Mouse (Mus musculus): ENCODE data around the gene Dcbld1. TPM values are rescaled to one million over a fixed set of nuclear protein-coding genes. Genes with fewer than 3 reads are reported as not detected.
"Not testable (repeated sequence)": the region's sequence is repeated elsewhere in the genome, so short reads cannot be mapped to it uniquely, and the experiment has no call there.

Dcbld1 gene
- total and polyA plus RNA-seq, 3 experiments: 2.7 to 4.9 (median 4.2) TPM

- Histone ChIP-seq H3K79me2 (replicated peaks; ENCODE audit: control insufficient read depth, insufficient read depth, low read length) (no peaks in the 10 kb centered on the region), H3K4me3 (no peak overlapping the region), H3K9ac (ENCODE audit: low read depth, low read length) (no peak overlapping the region), H3K27ac (no peak overlapping the region), H3K4me1 (ENCODE audit: control insufficient read depth, insufficient read depth, low read length) (no peaks in the 10 kb centered on the region), H3K36me3 (ENCODE audit: control insufficient read depth, insufficient read depth, low read length) (no peaks in the 10 kb centered on the region; the same call in 1 of the 2 replicates), H3K27me3 (ENCODE audit: control insufficient read depth, insufficient read depth, low read length) (no peaks in the 10 kb centered on the region)
- no peak for DNase-seq
- WGBS: 95% methylated on average over 5 of the region's 5 CpGs
- TF ChIP-seq POLR2A (IDR thresholded peaks at IDR 0.05; ENCODE audit: insufficient read depth, low read depth, low read length): no peak
- no peak for TF ChIP-seq EP300 (IDR thresholded peaks at IDR 0.05; ENCODE audit: insufficient read depth, low read depth, low read length)
- no peak for TF ChIP-seq CTCF (IDR thresholded peaks at IDR 0.05)
- intact Hi-C loops (cut with DNase I): no loop called here
Observed at GRCm38 (mm10) chr10:52287852-52288533, 54.6 kb downstream of the Dcbld1 start.

DNA sequence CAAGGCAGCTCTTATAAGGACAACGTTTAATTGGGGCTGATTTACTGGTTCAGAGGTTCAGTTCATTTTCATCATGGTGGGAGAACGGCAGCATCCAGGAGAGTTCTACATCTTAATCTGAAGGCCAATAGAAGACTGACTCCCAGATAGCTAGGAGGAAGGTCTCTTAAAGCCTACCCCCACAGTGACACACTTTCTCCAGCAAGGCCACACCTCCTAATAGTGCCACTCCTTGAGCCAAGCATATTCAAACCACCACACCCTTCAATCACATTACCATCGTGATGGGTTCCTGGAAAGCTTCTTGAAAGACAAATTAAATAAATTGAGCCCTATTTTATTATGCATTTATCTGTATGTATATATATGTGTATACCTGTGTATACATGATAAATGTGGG lies 55.8 kb downstream of the Dcbld1 start:
- no peak for DNase-seq
- H3K27me3 ChIP-seq (ENCODE audit: control insufficient read depth, insufficient read depth, low read length): no peaks in the 10 kb centered on the region
- no peak overlapping the region for H3K27ac ChIP-seq
- no peak overlapping the region for H3K9ac ChIP-seq (ENCODE audit: low read depth, low read length)
- TF ChIP-seq CTCF (IDR thresholded peaks at IDR 0.05): no peak
- no peak for TF ChIP-seq POLR2A (IDR thresholded peaks at IDR 0.05; ENCODE audit: insufficient read depth, low read depth, low read length)
- no peak for TF ChIP-seq EP300 (IDR thresholded peaks at IDR 0.05; ENCODE audit: insufficient read depth, low read depth, low read length)
- H3K4me3 ChIP-seq: no peak overlapping the region
- H3K4me1 ChIP-seq (ENCODE audit: control insufficient read depth, insufficient read depth, low read length): peaks cover 3% of the 10 kb centered on the region
- intact Hi-C loops (cut with DNase I): no loop called here
- H3K79me2 ChIP-seq (replicated peaks; ENCODE audit: control insufficient read depth, insufficient read depth, low read length): no peaks in the 10 kb centered on the region
- WGBS: 89% methylated on average over 3 of the region's 3 CpGs
- peaks cover 3% of the 10 kb centered on the region for H3K36me3 ChIP-seq (ENCODE audit: control insufficient read depth, insufficient read depth, low read length)

- H3K4me3 ChIP-seq; H3K4me1 ChIP-seq (ENCODE audit: control insufficient read depth, insufficient read depth, low read length); H3K9ac ChIP-seq (ENCODE audit: low read depth, low read length); H3K27me3 ChIP-seq (ENCODE audit: control insufficient read depth, insufficient read depth, low read length); H3K36me3 ChIP-seq (ENCODE audit: control insufficient read depth, insufficient read depth, low read length); DNase-seq; H3K79me2 ChIP-seq (replicated peaks; ENCODE audit: control insufficient read depth, insufficient read depth, low read length); H3K27ac ChIP-seq: not testable (repeated sequence)
- WGBS: 65% methylated on average over 1 of the region's 1 CpGs
- intact Hi-C loops (cut with DNase I): loop anchor here (5.0 kb wide), 1 partner anchor 90 kb away; the partner anchor contains the start of gene Gopc
Observed at GRCm38 (mm10) chr10:52292391-52292790, 59.0 kb downstream of the Dcbld1 start.

DNA sequence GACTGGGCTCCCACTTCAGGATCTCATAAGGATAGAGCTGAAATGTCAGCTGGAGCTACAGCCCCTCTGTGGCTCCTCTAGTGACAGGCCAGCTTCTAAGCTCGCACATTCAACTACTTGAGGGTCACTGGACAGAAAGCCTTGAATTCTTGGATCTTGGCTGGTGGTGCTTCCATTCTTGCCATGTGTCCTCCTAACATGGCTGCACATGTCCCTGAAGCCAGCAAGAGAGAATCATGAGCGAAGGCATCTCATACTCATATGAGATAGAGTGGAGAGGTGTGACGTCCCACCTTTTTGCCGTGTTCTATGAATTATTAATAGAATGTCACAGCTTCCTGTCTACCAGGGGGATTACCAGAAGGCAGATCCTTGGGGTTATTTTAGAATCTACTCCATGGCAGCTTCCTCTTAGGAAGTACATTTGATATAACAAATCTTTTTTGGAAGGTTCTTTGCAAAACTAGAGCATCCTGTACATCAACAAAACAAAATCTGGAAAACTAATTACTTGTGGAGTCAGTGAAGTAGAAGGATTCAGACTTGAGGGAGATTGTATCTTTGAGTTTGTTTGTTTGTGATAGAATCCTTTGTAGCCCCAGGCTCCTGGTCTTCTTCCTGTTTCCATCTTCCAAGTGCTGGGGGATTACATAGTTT lies 60.6 kb downstream of the Dcbld1 start:
- H3K4me3 ChIP-seq: no peak overlapping the region
- no peak for TF ChIP-seq EP300 (IDR thresholded peaks at IDR 0.05; ENCODE audit: insufficient read depth, low read depth, low read length)
- TF ChIP-seq CTCF (IDR thresholded peaks at IDR 0.05): no peak
- no peak for TF ChIP-seq POLR2A (IDR thresholded peaks at IDR 0.05; ENCODE audit: insufficient read depth, low read depth, low read length)
- H3K27ac ChIP-seq: peak overlapping the region; percentile 86
- H3K36me3 ChIP-seq (ENCODE audit: control insufficient read depth, insufficient read depth, low read length): peaks cover 7% of the 10 kb centered on the region; the same call in 1 of the 2 replicates
- 38% methylated on average over 4 of the region's 4 CpGs for WGBS
- no peak for DNase-seq
- no peaks in the 10 kb centered on the region for H3K27me3 ChIP-seq (ENCODE audit: control insufficient read depth, insufficient read depth, low read length)
- peaks cover 3% of the 10 kb centered on the region for H3K4me1 ChIP-seq (ENCODE audit: control insufficient read depth, insufficient read depth, low read length)
- intact Hi-C loops (cut with DNase I): loop anchor here (2.0 to 5.0 kb wide), 3 partner anchors 15 to 88 kb away; partner anchors contain the start of genes Dcbld1 and Gopc
- no peak overlapping the region for H3K9ac ChIP-seq (ENCODE audit: low read depth, low read length)
- H3K79me2 ChIP-seq (replicated peaks; ENCODE audit: control insufficient read depth, insufficient read depth, low read length): no peaks in the 10 kb centered on the region

DNA sequence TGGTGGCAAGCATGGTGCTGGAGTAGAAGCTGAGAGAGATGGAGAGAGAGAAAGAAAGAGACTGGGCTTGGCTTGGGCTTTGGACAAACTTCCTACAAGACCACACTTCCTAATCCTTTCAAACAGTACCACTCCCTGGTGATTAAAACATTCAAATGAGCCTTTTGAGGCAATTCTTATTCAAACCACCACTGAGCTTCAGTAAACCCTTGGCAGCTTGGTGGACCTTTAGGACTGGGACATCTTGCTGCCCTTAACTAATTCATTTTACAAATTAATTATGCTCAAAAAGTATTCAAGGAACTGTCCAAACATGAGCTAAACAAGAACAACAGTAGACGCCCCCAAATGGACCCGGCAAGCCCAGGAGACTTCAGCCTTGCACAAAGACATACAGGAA lies 62.5 kb downstream of the Dcbld1 start:
- Histone ChIP-seq H3K4me1 (ENCODE audit: control insufficient read depth, insufficient read depth, low read length) (peaks cover 3% of the 10 kb centered on the region), H3K4me3 (no peak overlapping the region), H3K27ac (peak overlapping the region; percentile 27), H3K79me2 (replicated peaks; ENCODE audit: control insufficient read depth, insufficient read depth, low read length) (no peaks in the 10 kb centered on the region), H3K27me3 (ENCODE audit: control insufficient read depth, insufficient read depth, low read length) (no peaks in the 10 kb centered on the region), H3K9ac (ENCODE audit: low read depth, low read length) (no peak overlapping the region), H3K36me3 (ENCODE audit: control insufficient read depth, insufficient read depth, low read length) (peaks cover 7% of the 10 kb centered on the region; the same call in 1 of the 2 replicates)
- no peak for TF ChIP-seq EP300 (IDR thresholded peaks at IDR 0.05; ENCODE audit: insufficient read depth, low read depth, low read length)
- TF ChIP-seq POLR2A (IDR thresholded peaks at IDR 0.05; ENCODE audit: insufficient read depth, low read depth, low read length): no peak
- no peak for TF ChIP-seq CTCF (IDR thresholded peaks at IDR 0.05)
- 85% methylated on average over 2 of the region's 2 CpGs for WGBS
- intact Hi-C loops (cut with DNase I): loop anchor here (2.0 kb wide), 2 partner anchors 17 to 63 kb away; partner anchors contain the start of gene Dcbld1
- DNase-seq: no peak

DNA sequence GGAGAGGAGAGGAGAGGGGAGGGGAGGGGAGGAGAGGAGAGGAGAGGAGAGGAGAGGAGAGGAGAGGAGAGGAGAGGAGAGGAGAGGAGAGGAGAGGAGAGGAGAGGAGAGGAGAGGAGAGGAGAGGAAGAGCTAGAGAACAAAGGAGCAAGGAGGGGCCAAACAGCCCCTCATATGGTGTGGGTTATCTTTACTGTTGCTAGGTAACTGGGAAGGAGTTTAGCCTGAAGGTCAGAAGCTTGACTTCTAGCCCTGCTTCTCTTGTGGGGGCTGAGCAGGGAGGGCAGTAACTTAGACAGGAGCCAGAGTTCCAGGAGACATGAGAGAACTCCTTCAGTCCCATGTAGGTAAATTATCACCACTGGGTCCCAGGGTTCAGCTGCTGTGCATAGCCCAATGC lies 65.1 kb downstream of the Dcbld1 start:
- H3K27me3 ChIP-seq (ENCODE audit: control insufficient read depth, insufficient read depth, low read length); intact Hi-C loops (cut with DNase I); H3K36me3 ChIP-seq (ENCODE audit: control insufficient read depth, insufficient read depth, low read length); H3K4me1 ChIP-seq (ENCODE audit: control insufficient read depth, insufficient read depth, low read length); H3K79me2 ChIP-seq (replicated peaks; ENCODE audit: control insufficient read depth, insufficient read depth, low read length); H3K9ac ChIP-seq (ENCODE audit: low read depth, low read length); DNase-seq; H3K27ac ChIP-seq; H3K4me3 ChIP-seq: not testable (repeated sequence)

Measured in heart, adult 2 months (tissue).